Mouse (Mus musculus) megakaryocyte-erythroid progenitor cell, adult 5-6 weeks (primary cell): ENCODE results near the gene Sf3b3. TPM values are rescaled to one million over a fixed set of nuclear protein-coding genes. Genes with fewer than 3 reads are reported as not detected.
A peak's percentile ranks its signal among the peaks of the same experiment; 100 is the strongest.

ENCODE experiments used
- ATAC-seq: replicated peaks from 2 replicates; pipeline ENCODE4 v1.8.0; 2016; ENCODE audit warnings: mild to moderate bottlenecking, inconsistent platforms; ENCODE audit not compliant: severe bottlenecking, poor library complexity, low FRiP score, low TSS enrichment
- total RNA-seq, 2 experiments: library from RNA; stranded (forward) in 1 of 2; stranded (reverse) in 1 of 2; fragments of 200-1000, 215-1000 nt in 1 of 2; fragments of >200 nt in 1 of 2; fragmentation: Nextera tagmentation in 1 of 2; gene quantifications; 2 replicates each; pipeline ENCODE4 v1.2.3; 2014 to 2017

The Sf3b3 gene
- total RNA-seq, 2 experiments from 2014 or later, result 171 to 223 TPM

GRCm38 (mm10) chr8:110851186-110851585, 4.6 kb upstream of the Sf3b3 start:
- ATAC-seq, result no peak

DNA sequence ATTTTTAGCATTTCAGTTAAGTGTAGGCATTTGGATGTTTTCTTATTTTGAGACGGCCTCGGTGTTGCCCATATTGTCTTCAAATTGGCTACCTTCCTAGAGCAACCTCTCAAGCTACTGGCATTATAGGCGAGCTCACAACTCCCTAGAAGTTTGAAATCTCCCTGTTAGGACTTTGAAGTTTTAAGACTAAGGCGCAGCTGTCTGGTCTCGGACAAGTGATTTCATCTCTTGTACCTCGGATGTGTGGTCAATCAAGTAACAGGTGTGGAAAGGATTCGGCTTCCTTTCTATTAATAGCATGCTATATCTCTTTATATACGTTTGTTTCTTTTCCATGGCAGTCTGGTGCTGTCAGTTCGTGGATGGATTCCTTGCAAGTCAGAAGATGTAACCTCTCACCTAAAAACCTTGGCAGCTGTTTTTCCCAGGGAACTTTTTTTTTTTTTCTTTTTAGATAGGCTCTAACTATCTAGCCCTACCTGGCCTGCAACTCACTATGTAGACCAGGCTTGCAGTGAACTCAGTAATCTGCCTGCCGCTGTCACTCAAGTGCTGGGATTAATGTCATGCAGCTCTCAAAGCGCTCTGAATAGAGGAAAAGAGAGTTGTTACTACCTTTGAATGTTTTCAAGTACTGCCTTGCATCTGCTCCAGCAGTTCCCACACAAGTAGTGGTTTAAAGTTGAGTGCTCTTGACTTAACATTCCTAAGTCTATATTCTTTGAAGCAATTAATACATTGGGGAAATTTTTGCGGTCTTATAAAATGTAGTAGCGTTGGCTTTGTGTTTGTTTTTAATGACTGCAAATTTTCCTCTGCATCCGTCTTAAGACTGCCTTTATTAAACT, 1.3 kb upstream of the Sf3b3 start:
- no peak for ATAC-seq

- ATAC-seq, result peak; percentile 19; the same call in 1 of the 2 replicates
These were observed 573 bp upstream of the Sf3b3 start for GRCm38 (mm10) chr8:110847171-110847549.

DNA sequence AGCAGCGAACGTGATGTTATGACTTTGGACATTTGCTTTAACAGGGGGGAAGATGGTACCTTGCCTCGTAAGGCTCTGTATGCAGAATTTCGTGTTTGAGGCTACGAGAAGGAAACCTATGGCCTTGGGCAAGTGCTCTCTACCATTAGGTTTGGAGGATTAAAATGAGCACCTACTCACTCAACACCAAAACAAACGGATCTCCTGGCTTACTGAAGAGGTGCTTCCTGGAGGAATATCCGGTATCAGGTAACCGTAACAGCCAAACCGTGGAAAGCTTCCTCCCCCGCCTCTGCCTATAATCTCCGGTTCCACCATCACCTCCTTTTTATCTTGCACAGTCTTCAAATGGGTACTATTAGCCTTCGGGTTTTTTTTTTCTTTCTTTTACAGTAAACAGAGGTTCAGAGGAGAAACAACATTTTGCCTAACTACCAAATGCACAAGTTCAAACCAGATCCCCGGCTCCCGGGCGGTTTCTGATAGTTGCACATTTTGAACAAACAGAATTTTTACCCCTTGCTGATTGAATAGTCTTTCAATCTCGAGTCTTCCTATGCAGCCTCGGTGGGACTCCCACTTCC, 674 bp downstream of the Sf3b3 start:
- ATAC-seq, result 0 out of 2 replicates have a peak, but pooled peaks have one; percentile 1

DNA sequence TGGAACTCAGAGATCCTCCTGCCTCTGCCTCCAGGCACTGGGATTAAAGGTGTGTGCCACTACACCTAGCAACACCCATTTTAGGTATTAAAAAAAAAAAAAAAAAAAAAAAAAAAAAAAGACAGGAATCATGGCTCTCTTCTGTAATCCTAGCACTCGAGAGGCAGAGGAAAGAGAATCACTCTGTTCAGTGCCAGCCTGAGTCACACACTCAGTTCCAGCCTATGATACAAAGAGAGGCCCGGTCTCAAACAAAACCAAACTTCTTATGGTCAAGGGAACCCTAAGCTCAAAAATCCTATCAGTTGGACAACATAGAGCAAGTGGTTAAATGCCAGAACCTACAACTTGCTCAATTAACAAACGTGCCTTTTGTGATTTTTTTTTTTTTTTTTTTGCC, 1.6 kb downstream of the Sf3b3 start:
- no peak for ATAC-seq

DNA sequence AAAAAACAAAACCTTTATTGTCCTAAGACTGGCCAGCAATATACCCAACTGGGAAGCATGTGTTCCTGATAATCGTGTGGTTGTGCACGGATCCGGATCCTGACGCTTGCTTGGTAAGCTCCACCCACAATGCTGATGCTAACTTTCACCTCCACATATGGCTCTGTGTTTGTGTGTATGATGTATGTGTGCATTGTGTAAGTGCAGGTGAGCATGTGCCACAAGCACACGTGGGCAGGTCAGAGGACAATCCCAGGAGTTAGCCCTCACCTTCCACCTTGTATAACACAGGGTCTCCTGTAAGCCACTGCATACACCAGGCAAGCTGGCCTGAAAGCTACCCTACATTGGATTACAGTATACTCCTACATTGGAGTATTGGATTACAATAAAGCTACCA, 3.4 kb downstream of the Sf3b3 start:
- no peak for ATAC-seq

- no peak for ATAC-seq
These were observed 4.5 kb downstream of the Sf3b3 start for GRCm38 (mm10) chr8:110842012-110842574.

DNA sequence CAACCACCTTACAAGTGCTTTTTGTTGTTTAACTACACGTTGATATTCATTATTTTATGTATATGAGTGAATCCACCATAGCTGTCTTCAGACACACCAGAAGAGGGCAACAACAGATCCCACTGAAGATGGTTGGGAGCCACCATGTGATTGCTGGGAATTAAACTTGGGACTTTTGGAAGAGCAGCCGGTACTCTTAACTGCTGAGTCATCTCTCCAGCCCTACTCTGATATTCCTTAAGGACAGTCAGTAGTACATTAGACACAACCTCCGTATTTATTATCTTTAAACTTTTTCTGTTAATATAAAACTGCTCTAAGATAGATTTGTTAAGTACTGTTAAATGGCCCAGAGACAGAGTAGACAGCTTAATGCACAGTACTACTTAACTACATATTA, 14.6 kb downstream of the Sf3b3 start:
- no peak for ATAC-seq

DNA sequence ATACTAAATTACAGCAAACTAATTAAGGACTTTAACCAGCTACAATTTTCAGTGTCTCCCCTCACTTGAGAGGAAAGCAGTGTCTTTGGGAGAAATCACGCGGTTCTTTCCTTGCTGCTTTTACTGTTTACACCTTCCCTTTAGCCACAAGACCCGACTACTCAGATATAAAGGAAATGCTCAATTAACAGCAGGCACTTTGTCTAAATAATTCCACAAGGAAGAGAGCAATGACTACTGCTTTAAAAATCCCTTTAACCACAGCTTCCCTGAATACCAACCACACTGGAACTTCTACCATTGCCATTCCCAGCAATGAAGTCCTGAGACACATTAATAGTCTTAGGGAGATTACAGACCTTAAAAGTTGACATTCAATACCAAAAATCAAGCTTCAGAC, 18.1 kb downstream of the Sf3b3 start:
- no peak for ATAC-seq

GRCm38 (mm10) chr8:110824861-110825260, 21.7 kb downstream of the Sf3b3 start:
- ATAC-seq, result no peak

DNA sequence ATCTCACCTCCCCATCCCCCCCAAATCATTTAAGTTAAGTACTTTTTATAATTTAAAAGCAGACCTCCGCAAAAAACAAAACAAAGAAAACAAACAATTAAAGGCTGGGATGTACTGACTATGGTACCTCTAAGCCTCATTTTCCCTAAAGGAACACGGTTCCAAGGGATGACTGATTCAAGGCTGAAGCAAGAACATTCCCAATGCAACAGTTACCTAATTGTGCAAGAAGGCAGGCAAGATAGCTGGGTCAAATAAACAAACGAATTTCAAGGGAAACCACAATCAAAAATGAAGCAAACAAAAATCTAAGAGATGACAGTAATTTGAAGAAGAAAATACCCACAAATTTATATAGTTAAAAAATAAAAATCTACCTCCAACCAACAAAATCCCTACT, 24.6 kb downstream of the Sf3b3 start:
- ATAC-seq, result no peak

- no peak for ATAC-seq
These were observed 26.3 kb downstream of the Sf3b3 start for GRCm38 (mm10) chr8:110820257-110820656.

DNA sequence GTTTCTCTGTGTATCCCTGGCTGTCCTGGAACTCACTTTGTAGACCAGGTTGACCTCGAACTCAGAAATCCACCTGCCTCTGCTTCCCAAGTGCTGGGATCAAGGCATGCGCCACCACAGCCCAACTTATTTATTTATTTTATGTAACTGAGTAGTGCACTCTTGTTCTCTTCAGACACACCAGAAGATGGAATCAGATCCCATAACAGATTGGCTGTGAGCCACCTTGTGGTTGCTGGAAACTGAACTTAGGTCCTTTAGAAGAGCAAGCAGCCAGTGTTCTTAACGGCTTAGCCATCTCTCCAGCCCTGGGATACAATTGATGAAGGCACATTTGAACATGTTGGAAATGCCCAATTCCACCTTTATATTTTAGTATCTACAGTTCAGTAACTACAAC, 28.0 kb downstream of the Sf3b3 start:
- ATAC-seq, result no peak

- no peak for ATAC-seq
These were observed 29.6 kb downstream of the Sf3b3 start for GRCm38 (mm10) chr8:110816990-110817389.

GRCm38 (mm10) chr8:110815308-110815707, 31.3 kb downstream of the Sf3b3 start:
- no peak for ATAC-seq

- no peak for ATAC-seq
These were observed 33.3 kb downstream of the Sf3b3 start for GRCm38 (mm10) chr8:110813081-110813812.

GRCm38 (mm10) chr8:110812349-110813080, 34.1 kb downstream of the Sf3b3 start:
- ATAC-seq, result no peak

GRCm38 (mm10) chr8:110811793-110812192, 34.8 kb downstream of the Sf3b3 start:
- no peak for ATAC-seq

DNA sequence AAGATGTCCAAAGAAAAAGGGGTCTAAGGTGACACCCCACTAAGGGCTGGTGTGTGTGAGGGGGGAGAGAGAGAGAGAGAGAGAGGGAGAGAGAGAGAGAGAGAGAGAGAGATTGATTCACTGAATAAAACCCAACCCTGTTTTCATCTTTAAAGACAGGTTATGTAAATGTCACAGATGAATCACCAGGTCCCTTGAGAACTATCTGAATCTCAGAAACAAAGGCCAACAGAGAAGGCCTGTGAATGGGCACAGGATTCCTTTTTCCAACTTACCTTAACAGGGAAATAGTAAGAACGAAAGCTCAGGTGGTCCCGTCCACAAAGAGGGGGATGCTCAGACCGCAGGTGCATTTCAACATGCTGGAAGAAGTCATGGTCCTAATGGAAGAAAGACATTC, 35.5 kb downstream of the Sf3b3 start:
- ATAC-seq, result no peak
